Mouse (Mus musculus): ENCODE measurements around the gene Gpr183.

Gene Gpr183

GRCm38 (mm10) chr14:121987691-121988090 is 22.7 kb upstream of the Gpr183 start:
- no peak for DNase-seq (ENCODE audit: low spot score in 2 of 2)

GRCm38 (mm10) chr14:121987287-121987686 is 22.3 kb upstream of the Gpr183 start:
- no peak for DNase-seq (ENCODE audit: low spot score in 2 of 2)

GRCm38 (mm10) chr14:121986028-121986427 is 21.0 kb upstream of the Gpr183 start:
- DNase-seq (ENCODE audit: low spot score in 2 of 2): no peak

- no peak for DNase-seq (ENCODE audit: low spot score in 2 of 2)
Observed at GRCm38 (mm10) chr14:121985477-121985876, 20.5 kb upstream of the Gpr183 start.

GRCm38 (mm10) chr14:121983009-121983933 is 18.3 kb upstream of the Gpr183 start:
- no peak for DNase-seq (ENCODE audit: low spot score in 2 of 2)

GRCm38 (mm10) chr14:121981531-121981930 is 16.5 kb upstream of the Gpr183 start:
- no peak for DNase-seq (ENCODE audit: low spot score in 2 of 2)

- no peak for DNase-seq (ENCODE audit: low spot score in 2 of 2)
Observed at GRCm38 (mm10) chr14:121973114-121973513, 8.1 kb upstream of the Gpr183 start.

GRCm38 (mm10) chr14:121970402-121970801 is 5.4 kb upstream of the Gpr183 start:
- DNase-seq (ENCODE audit: low spot score in 2 of 2): no peak

- no peak for DNase-seq (ENCODE audit: low spot score in 2 of 2)
Observed at GRCm38 (mm10) chr14:121967095-121967494, 2.1 kb upstream of the Gpr183 start.

GRCm38 (mm10) chr14:121965461-121965860 is 466 bp upstream of the Gpr183 start:
- no peak for DNase-seq (ENCODE audit: low spot score in 2 of 2)

- DNase-seq (ENCODE audit: low spot score in 2 of 2): no peak
Observed at GRCm38 (mm10) chr14:121963942-121964335, 1.1 kb downstream of the Gpr183 start.

- no peak for DNase-seq (ENCODE audit: low spot score in 2 of 2)
Observed at GRCm38 (mm10) chr14:121963251-121963941, 1.6 kb downstream of the Gpr183 start.

GRCm38 (mm10) chr14:121962128-121962890 is 2.7 kb downstream of the Gpr183 start:
- no peak for DNase-seq (ENCODE audit: low spot score in 2 of 2)

- no peak for DNase-seq (ENCODE audit: low spot score in 2 of 2)
Observed at GRCm38 (mm10) chr14:121961496-121962127, 3.4 kb downstream of the Gpr183 start.

- DNase-seq (ENCODE audit: low spot score in 2 of 2): no peak
Observed at GRCm38 (mm10) chr14:121960997-121961396, 4.0 kb downstream of the Gpr183 start.

GRCm38 (mm10) chr14:121960531-121960930 is 4.5 kb downstream of the Gpr183 start:
- no peak for DNase-seq (ENCODE audit: low spot score in 2 of 2)

GRCm38 (mm10) chr14:121960031-121960430 is 5.0 kb downstream of the Gpr183 start:
- DNase-seq (ENCODE audit: low spot score in 2 of 2): no peak

GRCm38 (mm10) chr14:121959538-121959980 is 5.4 kb downstream of the Gpr183 start:
- no peak for DNase-seq (ENCODE audit: low spot score in 2 of 2)

GRCm38 (mm10) chr14:121958751-121959537 is 6.1 kb downstream of the Gpr183 start:
- DNase-seq (ENCODE audit: low spot score in 2 of 2): no peak

- no peak for DNase-seq (ENCODE audit: low spot score in 2 of 2)
Observed at GRCm38 (mm10) chr14:121958041-121958750, 6.8 kb downstream of the Gpr183 start.
